Comparison of ENCODE assay signal across 26 mouse cellular contexts in the genomic region with DNA sequence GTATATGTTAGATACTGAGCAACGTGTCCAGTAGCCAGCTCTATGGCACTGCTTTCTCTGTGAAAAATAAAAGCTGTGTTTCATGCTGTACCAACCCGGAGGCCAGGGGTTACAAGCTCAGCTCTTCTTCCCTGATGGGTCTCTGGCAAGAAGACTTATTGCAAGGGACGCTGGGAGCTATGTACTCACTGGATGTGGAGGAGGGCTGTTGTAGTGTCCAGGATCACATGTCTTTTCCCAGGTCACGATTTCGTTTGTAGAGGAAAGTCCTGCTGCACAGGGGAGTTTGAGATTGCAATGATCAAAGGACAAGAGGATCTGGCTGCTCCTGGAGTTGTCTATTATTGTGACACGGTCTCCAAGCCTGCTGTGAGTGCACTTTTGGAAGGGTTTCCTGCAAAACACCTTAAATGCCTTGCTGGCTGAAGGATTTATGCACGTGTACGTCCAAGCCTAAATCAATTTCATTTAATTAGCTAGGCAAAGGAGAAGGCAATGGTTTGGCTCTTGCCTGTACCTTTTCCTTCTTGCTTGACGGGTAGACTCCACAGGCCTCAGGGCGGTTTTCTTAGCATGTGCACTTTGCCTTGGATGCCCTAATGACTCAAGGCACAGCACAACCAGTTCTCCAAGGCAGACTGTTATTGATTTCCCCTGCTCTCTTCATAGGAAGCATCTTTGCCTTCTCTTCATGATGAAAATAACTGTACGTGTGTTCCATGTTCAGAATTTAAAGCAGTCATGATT.
"Had no signal": no experiment of that assay in that cellular context is flagged by ENCODE, and none has a peak within 500 bp of the region (broad histone marks: within the 10 kb centered on the region; RNA-seq: fewer than 3 reads in every experiment).

No protein-coding gene starts in this region.

- H3K27ac ChIP-seq: gastrocnemius, adult 2 months; heart, embryonic 10.5 days; hindbrain, embryonic 10.5 days; hindbrain, embryonic 12.5 days; hindbrain, embryonic 14.5 days; intestine, embryonic 15.5 days; left cerebral cortex, adult 2 months; limb, embryonic 10.5 days; limb, embryonic 12.5 days; liver, embryonic 13.5 days; liver, embryonic 15.5 days had no signal

- DNase-seq: gastrocnemius, adult 2 months; gastrocnemius, postnatal 10 days; gastrocnemius, postnatal 25 days; heart, adult 18-20 months; heart, postnatal 10 days; heart, postnatal 4 days; kidney, adult 18-20 months; kidney, adult 8-10 months; kidney, postnatal 36 days; liver; liver, embryonic 13.5 days; liver, postnatal 0 days had no signal

- H3K4me1 ChIP-seq: heart, embryonic 10.5 days; heart, embryonic 12.5 days; hindbrain, embryonic 10.5 days; hindbrain, embryonic 12.5 days; intestine, embryonic 15.5 days; limb, embryonic 12.5 days; liver, embryonic 13.5 days; liver, embryonic 15.5 days had no signal

- H3K9ac ChIP-seq: heart, embryonic 12.5 days; hindbrain, embryonic 12.5 days; hindbrain, embryonic 14.5 days; intestine, embryonic 15.5 days; limb, embryonic 12.5 days; liver, embryonic 13.5 days; liver, embryonic 15.5 days; liver, postnatal 0 days had no signal

- H3K9me3 ChIP-seq: heart, embryonic 10.5 days; hindbrain, embryonic 12.5 days; intestine, embryonic 15.5 days; limb, embryonic 10.5 days; liver, embryonic 13.5 days; liver, embryonic 15.5 days had no signal

- H3K36me3 ChIP-seq: heart, embryonic 10.5 days; heart, embryonic 12.5 days; hindbrain, embryonic 10.5 days; hindbrain, embryonic 12.5 days; intestine, embryonic 15.5 days; limb, embryonic 10.5 days; limb, embryonic 12.5 days; liver, embryonic 13.5 days; liver, embryonic 15.5 days had no signal

- ATAC-seq: hindbrain, embryonic 16.5 days; inflammation-experienced regulatory T-cells, adult 6 months; intestine, embryonic 15.5 days; intestine, postnatal 0 days; liver, postnatal 0 days had no signal

- H3K27me3 ChIP-seq: heart, embryonic 12.5 days; hindbrain, embryonic 12.5 days; intestine, embryonic 15.5 days; limb, embryonic 12.5 days; liver, embryonic 13.5 days; liver, embryonic 15.5 days had no signal

- H3K4me3 ChIP-seq: gastrocnemius, adult 2 months; heart, embryonic 10.5 days; heart, embryonic 12.5 days; hindbrain, embryonic 10.5 days; hindbrain, embryonic 12.5 days; intestine, embryonic 15.5 days; left cerebral cortex, adult 2 months; limb, embryonic 10.5 days; limb, embryonic 12.5 days; liver, embryonic 13.5 days; liver, embryonic 15.5 days had no signal

- H3K4me2 ChIP-seq: heart, embryonic 12.5 days; hindbrain, embryonic 12.5 days; hindbrain, embryonic 14.5 days; intestine, embryonic 15.5 days; limb, embryonic 12.5 days; liver, embryonic 11.5 days; liver, embryonic 13.5 days; liver, embryonic 15.5 days had no signal
